Comparison of ENCODE assay signal across 12 mouse cellular contexts in the genomic region with DNA sequence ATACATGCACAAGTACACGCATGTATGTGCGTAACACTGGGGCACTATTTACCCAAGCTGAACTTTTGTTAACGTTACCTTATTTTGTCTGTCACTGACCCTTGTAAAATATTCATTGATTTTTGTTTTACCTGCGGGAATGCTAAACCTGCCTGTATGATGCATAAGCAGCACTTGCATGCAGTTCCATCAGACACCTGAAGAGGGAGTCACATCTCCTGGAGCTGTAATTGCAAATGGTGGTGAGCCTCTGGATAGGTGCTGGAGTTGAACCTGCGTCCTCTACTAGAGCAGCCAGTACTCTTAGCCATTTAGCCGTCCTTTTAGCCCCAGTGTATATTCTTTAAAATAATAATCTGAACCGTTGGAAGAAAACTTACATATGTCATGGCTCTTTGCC.
A peak's percentile ranks its signal among the peaks of the same experiment; 100 is the strongest.
DNase-seq lines count a peak whose midpoint lies in the region; ATAC-seq and TF ChIP-seq lines count a peak whose summit lies in the region.
"Had no signal": no experiment of that assay in that cellular context is flagged by ENCODE, and none has a peak within 500 bp of the region (broad histone marks: within the 10 kb centered on the region; RNA-seq: fewer than 3 reads in every experiment).

No protein-coding gene starts in this region.

- TF ChIP-seq EP300 in liver, embryonic 14.5 days (IDR thresholded peaks at IDR 0.05; ENCODE audit: low read depth), result no peak
- TF ChIP-seq EP300 in ES-Bruce4 (IDR thresholded peaks at IDR 0.05; ENCODE audit: insufficient read depth, low read depth, low read length), result no peak

- no peaks in the 10 kb centered on the region for H3K9me3 ChIP-seq in liver, embryonic 14.5 days (ENCODE audit: control insufficient read depth, low read length)
- H3K9me3 ChIP-seq in ES-Bruce4 (replicated peaks; ENCODE audit: control insufficient read depth, insufficient read depth, low read length, poor library complexity, severe bottlenecking), result peaks cover 10% of the 10 kb centered on the region
- H3K9me3 ChIP-seq in forebrain, embryonic 12.5 days, result no peaks in the 10 kb centered on the region

- H3K27me3 ChIP-seq in liver, embryonic 14.5 days (ENCODE audit: control insufficient read depth, insufficient read depth, low read length), result no peaks in the 10 kb centered on the region
- H3K27me3 ChIP-seq in ES-Bruce4 (ENCODE audit: control insufficient read depth, insufficient read depth, low read length, poor library complexity, severe bottlenecking), result no peaks in the 10 kb centered on the region
- H3K27me3 ChIP-seq in forebrain, embryonic 12.5 days, result no peaks in the 10 kb centered on the region

- no peak for ATAC-seq in liver, embryonic 14.5 days (ENCODE audit: insufficient read depth)
- no peak for ATAC-seq in forebrain, embryonic 12.5 days (ENCODE audit: low FRiP score)

- TF ChIP-seq POLR2A in ES-Bruce4 (IDR thresholded peaks at IDR 0.05; ENCODE audit: insufficient read depth, low read length), result no peak

- peak; percentile 42 for TF ChIP-seq CTCF in liver, embryonic 14.5 days (IDR thresholded peaks at IDR 0.05; ENCODE audit: low read depth)
- peak; percentile 38 for TF ChIP-seq CTCF in ES-Bruce4 (IDR thresholded peaks at IDR 0.05; ENCODE audit: low read depth, low read length)

- H3K4me2 ChIP-seq in liver, embryonic 14.5 days (ENCODE audit: low read depth), result no peak overlapping the region
- no peak overlapping the region for H3K4me2 ChIP-seq in forebrain, embryonic 12.5 days
- H3K4me2 ChIP-seq: hindbrain, embryonic 14.5 days had no signal

- intact Hi-C loops in heart, postnatal 10 days (cut with DNase I), result no loop called here

- no peak overlapping the region for H3K9ac ChIP-seq in liver, embryonic 14.5 days (replicated peaks)
- no peak overlapping the region for H3K9ac ChIP-seq in ES-Bruce4 (ENCODE audit: low read depth, poor library complexity, severe bottlenecking)
- no peak overlapping the region for H3K9ac ChIP-seq in forebrain, embryonic 12.5 days
- H3K9ac ChIP-seq: hindbrain, embryonic 14.5 days had no signal

- no peak overlapping the region for H3K4me3 ChIP-seq in liver, embryonic 14.5 days (ENCODE audit: insufficient read depth in 1 of 2, low read depth in 2 of 2, low read length in 2 of 2)
- H3K4me3 ChIP-seq in ES-Bruce4 (ENCODE audit: low read depth, low read length), result no peak overlapping the region
- no peak overlapping the region for H3K4me3 ChIP-seq in forebrain, embryonic 12.5 days (replicated peaks)

- H3K4me1 ChIP-seq in liver, embryonic 14.5 days (replicated peaks; ENCODE audit: control insufficient read depth in 2 of 2, insufficient read depth in 2 of 2, low read length in 1 of 2), result no peaks in the 10 kb centered on the region
- H3K4me1 ChIP-seq in ES-Bruce4 (ENCODE audit: control insufficient read depth, insufficient read depth, low read length), result no peaks in the 10 kb centered on the region
- H3K4me1 ChIP-seq in forebrain, embryonic 12.5 days, result peaks cover 6% of the 10 kb centered on the region

- peak; percentile 60 for DNase-seq in heart, adult 11 months
- no peak for DNase-seq in heart, postnatal 10 days
- no peak for DNase-seq in liver, embryonic 14.5 days (ENCODE audit: low read depth in 3 of 3, low spot score in 3 of 3)
- no peak for DNase-seq in liver
- DNase-seq in c-Kit-positive CD71-positive TER-119-positive erythroid progenitor cells, embryonic 14.5 days (ENCODE audit: low spot score), result peak; percentile 3
- DNase-seq in adrenal gland, postnatal 25 days, result no peak
- DNase-seq: gastrocnemius, postnatal 36 days; lung, adult 18-20 months; right cerebral cortex, adult 18-20 months had no signal

- H3K36me3 ChIP-seq in liver, embryonic 14.5 days (replicated peaks; ENCODE audit: control insufficient read depth, insufficient read depth, low read depth), result no peaks in the 10 kb centered on the region
- H3K36me3 ChIP-seq in ES-Bruce4 (ENCODE audit: control insufficient read depth, insufficient read depth, low read length, poor library complexity, severe bottlenecking), result peaks cover 37% of the 10 kb centered on the region
- H3K36me3 ChIP-seq in forebrain, embryonic 12.5 days (replicated peaks), result no peaks in the 10 kb centered on the region

- H3K27ac ChIP-seq in liver, embryonic 14.5 days, result no peak overlapping the region
- H3K27ac ChIP-seq in ES-Bruce4 (ENCODE audit: insufficient read depth, low read length), result no peak overlapping the region; the same call in 1 of the 2 replicates
- H3K27ac ChIP-seq in forebrain, embryonic 12.5 days, result no peak overlapping the region
- H3K27ac ChIP-seq: hindbrain, embryonic 14.5 days had no signal

- 65% methylated on average over 7 of the region's 7 CpGs for WGBS in liver, embryonic 14.5 days (ENCODE audit: insufficient replicate concordance)
- 97% methylated on average over 7 of the region's 7 CpGs for WGBS in forebrain, embryonic 12.5 days

Comparison
In these comparisons a context has a peak if more than half of its experiments do, and no peak if none do; other contexts are left out.
1. DNase-seq: peak in heart, adult 11 months (single experiment) and c-Kit-positive CD71-positive TER-119-positive erythroid progenitor cells, embryonic 14.5 days (single experiment); none in heart, postnatal 10 days (0 of 2), liver, embryonic 14.5 days (0 of 3), liver (single experiment) and adrenal gland, postnatal 25 days (single experiment).